Mouse (Mus musculus): ENCODE data around the gene Lmln.

- no peak for TF ChIP-seq ZC3H11A (IDR thresholded peaks at IDR 0.05; ENCODE audit: borderline replicate concordance, low read depth, low read length)
- no peak for TF ChIP-seq CHD2 (IDR thresholded peaks at IDR 0.05; ENCODE audit: low read depth, low read length)
Observed at GRCm38 (mm10) chr16:33042682-33043081, 19.6 kb upstream of the Lmln start.
